Mouse (Mus musculus) bone marrow macrophage, adult 2 months (primary cell): ENCODE results near the gene Als2.

Experiments
- CTCF ChIP-seq: IDR thresholded peaks from 2 replicates; pipeline ENCODE4 v1.5.1; 2012; ENCODE audit warnings: low read depth, mild to moderate bottlenecking, low read length, moderate library complexity
- POLR2A ChIP-seq: IDR thresholded peaks from 2 replicates; pipeline ENCODE4 v1.6.1; 2012; ENCODE audit warnings: mild to moderate bottlenecking, low read depth, low read length, borderline replicate concordance

GRCm38 (mm10) chr1:59211651-59212050 is 25.4 kb downstream of the Als2 start:
- TF ChIP-seq CTCF = no peak
- no peak for TF ChIP-seq POLR2A
